Mouse (Mus musculus) C2C12 (cell line): Measurements from ENCODE around the gene Sdcbp2. TPM values are rescaled to one million over a fixed set of nuclear protein-coding genes. Genes with fewer than 3 reads are reported as not detected.

ENCODE experiments used
- H3K27me3 ChIP-seq: one replicate; pipeline ENCODE4 v1.6.1; 2011; ENCODE audit not compliant: control insufficient read depth, insufficient read depth, insufficient read length
- H3K36me3 ChIP-seq: one replicate; pipeline ENCODE4 v1.6.1; 2011; ENCODE audit not compliant: control insufficient read depth, insufficient read depth
- H3K4me3 ChIP-seq: one replicate; pipeline ENCODE4 v1.5.1; 2011; ENCODE audit warnings: mild to moderate bottlenecking, control low read depth; ENCODE audit not compliant: poor library complexity, insufficient read depth, severe bottlenecking
- H3K79me2 ChIP-seq: one replicate; pipeline ENCODE4 v1.6.1; 2011; ENCODE audit not compliant: control insufficient read depth, insufficient read depth
- H3K79me3 ChIP-seq: one replicate; pipeline ENCODE4 v1.6.1; 2011; ENCODE audit warnings: low read depth, control low read depth
- H3ac ChIP-seq: one replicate; pipeline ENCODE3; 2011; ENCODE audit warnings: low read depth; ENCODE audit not compliant: control insufficient read depth, insufficient read length
- CEBPB ChIP-seq: IDR thresholded peaks from one replicate; pipeline ENCODE4 v1.6.1; 2011; ENCODE audit warnings: low read depth, mild to moderate bottlenecking, control low read depth, moderate library complexity
- CTCF ChIP-seq: IDR thresholded peaks from one replicate; pipeline ENCODE4 v1.5.1; 2011; ENCODE audit not compliant: control insufficient read depth, insufficient read depth, insufficient read length
- FOSL1 ChIP-seq: IDR thresholded peaks from one replicate; pipeline ENCODE4 v1.8.0; 2011; ENCODE audit warnings: mild to moderate bottlenecking, low read length; ENCODE audit not compliant: poor library complexity, insufficient read depth, severe bottlenecking
- MAX ChIP-seq: IDR thresholded peaks from one replicate; pipeline ENCODE4 v1.6.1; 2011; ENCODE audit warnings: mild to moderate bottlenecking, control low read depth
- MYOD1 ChIP-seq: IDR thresholded peaks from one replicate; pipeline ENCODE4 v1.6.1; 2011; ENCODE audit warnings: low read depth; ENCODE audit not compliant: control insufficient read depth, insufficient read length
- MYOG ChIP-seq: IDR thresholded peaks from one replicate; pipeline ENCODE4 v1.6.1; 2011; ENCODE audit not compliant: control insufficient read depth, insufficient read length; ENCODE audit errors: extremely low read depth
- USF1 ChIP-seq: IDR thresholded peaks from one replicate; pipeline ENCODE4 v1.6.1; 2011; ENCODE audit warnings: low read depth, mild to moderate bottlenecking, control low read depth, moderate library complexity
- polyA plus RNA-seq: library from polyadenylated mRNA; unstranded; fragments of >200 nt; fragmentation: generic; extraction: Trizol; gene quantifications from one replicate; pipeline ENCODE4 v1.2.1, GENCODE M21; 2012; ENCODE audit warnings: missing spikeins

The Sdcbp2 gene
- polyA plus RNA-seq, 1 experiment: 0.30 TPM

- TF ChIP-seq CTCF: no peak
- TF ChIP-seq CEBPB: no peak
- TF ChIP-seq MYOG: no peak
- TF ChIP-seq FOSL1: no peak
- no peak for TF ChIP-seq MAX
- TF ChIP-seq USF1: no peak
- no peak for TF ChIP-seq MYOD1
- Histone ChIP-seq H3K36me3 (peaks cover 70% of the 10 kb centered on the region), H3K4me3 (no peak overlapping the region), H3K79me2 (peaks cover 26% of the 10 kb centered on the region), H3ac (no peak overlapping the region), H3K27me3 (no peaks in the 10 kb centered on the region), H3K79me3 (peaks cover 4% of the 10 kb centered on the region)
Measured at GRCm38 (mm10) chr2:151562930-151563921, 9.2 kb upstream of the Sdcbp2 start.

- H3K36me3 ChIP-seq: peaks cover 62% of the 10 kb centered on the region
Measured at GRCm38 (mm10) chr2:151564006-151564405, 8.4 kb upstream of the Sdcbp2 start.

GRCm38 (mm10) chr2:151564986-151565385, 7.4 kb upstream of the Sdcbp2 start:
- TF ChIP-seq MYOD1 (no peak), CTCF (no peak), CEBPB (no peak), FOSL1 (no peak), USF1 (no peak)
- Histone ChIP-seq H3K4me3 (no peak overlapping the region), H3K36me3 (peaks cover 52% of the 10 kb centered on the region), H3ac (no peak overlapping the region), H3K27me3 (no peaks in the 10 kb centered on the region), H3K79me2 (peaks cover 11% of the 10 kb centered on the region), H3K79me3 (no peaks in the 10 kb centered on the region)

More at GRCm38 (mm10) chr2:151564006-151564405, 8.4 kb upstream of the Sdcbp2 start:
- Histone ChIP-seq H3K4me3 (no peak overlapping the region), H3ac (no peak overlapping the region), H3K79me3 (peaks cover 3% of the 10 kb centered on the region), H3K27me3 (no peaks in the 10 kb centered on the region), H3K79me2 (peaks cover 18% of the 10 kb centered on the region)
- TF ChIP-seq FOSL1: no peak
- TF ChIP-seq MYOD1: no peak
- no peak for TF ChIP-seq CTCF
- no peak for TF ChIP-seq CEBPB
- TF ChIP-seq MYOG: no peak
- no peak for TF ChIP-seq MAX
- TF ChIP-seq USF1: no peak

GRCm38 (mm10) chr2:151566856-151567255, 5.6 kb upstream of the Sdcbp2 start:
- Histone ChIP-seq H3K36me3 (peaks cover 35% of the 10 kb centered on the region), H3K79me3 (no peaks in the 10 kb centered on the region), H3K79me2 (peaks cover 2% of the 10 kb centered on the region), H3K4me3 (no peak overlapping the region), H3K27me3 (no peaks in the 10 kb centered on the region), H3ac (no peak overlapping the region)
- TF ChIP-seq MYOD1: no peak
- no peak for TF ChIP-seq MYOG
- TF ChIP-seq CTCF: no peak
- no peak for TF ChIP-seq CEBPB
- no peak for TF ChIP-seq USF1
- no peak for TF ChIP-seq MAX

GRCm38 (mm10) chr2:151569452-151569851, 3.0 kb upstream of the Sdcbp2 start:
- Histone ChIP-seq H3K27me3 (no peaks in the 10 kb centered on the region), H3K36me3 (peaks cover 9% of the 10 kb centered on the region), H3K4me3 (no peak overlapping the region), H3K79me2 (no peaks in the 10 kb centered on the region), H3K79me3 (no peaks in the 10 kb centered on the region), H3ac (no peak overlapping the region)
- TF ChIP-seq MYOG (no peak), MYOD1 (no peak), USF1 (no peak), CEBPB (no peak), FOSL1 (no peak), CTCF (no peak), MAX (no peak)

- no peaks in the 10 kb centered on the region for H3K79me3 ChIP-seq
- H3K4me3 ChIP-seq: no peak overlapping the region
- no peak overlapping the region for H3ac ChIP-seq
- TF ChIP-seq CEBPB (no peak), MYOG (no peak), MYOD1 (no peak), CTCF (no peak), USF1 (no peak), FOSL1 (no peak), MAX (no peak)
- H3K79me2 ChIP-seq: no peaks in the 10 kb centered on the region
- H3K36me3 ChIP-seq: no peaks in the 10 kb centered on the region
- peaks cover 8% of the 10 kb centered on the region for H3K27me3 ChIP-seq
Measured at GRCm38 (mm10) chr2:151573667-151574066, 1.2 kb downstream of the Sdcbp2 start.
